Comparison of ENCODE assay signal across 8 mouse cellular contexts in the genomic region with DNA sequence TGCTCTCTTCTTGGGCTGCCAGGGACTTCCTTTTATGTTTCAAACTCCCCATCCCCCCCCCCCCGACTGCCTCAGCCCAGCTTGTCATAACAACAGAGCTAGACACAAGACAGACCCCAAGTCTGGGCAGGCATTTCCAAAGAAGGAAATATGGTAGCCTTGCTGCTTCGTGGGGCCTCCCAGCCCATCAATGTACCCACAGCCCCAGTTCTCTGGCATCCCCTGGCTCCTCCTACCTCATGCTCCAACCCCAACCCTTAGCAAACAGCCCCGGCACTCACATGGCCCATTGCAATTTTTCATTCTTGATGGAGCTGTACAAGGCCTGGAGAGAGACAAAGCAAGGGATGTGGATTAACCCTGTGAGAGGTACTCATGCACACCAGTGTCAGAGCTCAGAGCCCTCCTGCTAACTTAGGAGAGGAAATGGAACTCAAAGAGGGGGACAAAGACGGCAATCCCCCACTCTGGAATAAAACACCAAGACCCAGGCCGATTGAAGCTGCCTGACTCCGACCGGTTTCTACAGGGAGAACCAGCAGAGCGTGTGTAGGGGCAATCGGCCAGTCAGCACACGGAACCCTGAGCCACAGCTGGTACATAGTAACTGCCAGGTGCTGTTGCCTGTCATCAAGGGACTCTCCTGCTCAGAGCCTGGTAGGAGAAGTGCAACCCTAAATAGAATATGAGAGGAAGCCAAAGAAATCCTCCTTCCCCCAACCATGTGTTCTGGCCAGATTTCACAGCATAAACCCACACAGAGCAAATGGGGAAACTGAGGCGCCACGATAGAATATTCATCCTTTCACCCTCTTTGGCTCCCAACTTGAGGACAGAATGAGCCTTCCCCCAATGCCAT. TPM values are rescaled to one million over a fixed set of nuclear protein-coding genes. Genes with fewer than 3 reads are reported as not detected.
DNase-seq lines count a peak whose midpoint lies in the region; ATAC-seq lines count a peak whose summit lies in the region.

No protein-coding gene starts in this region.

- 44% methylated on average over 12 of the region's 12 CpGs for WGBS in lung, embryonic 15.5 days
- 40% methylated on average over 12 of the region's 12 CpGs for WGBS in intestine, embryonic 16.5 days
- WGBS in midbrain, embryonic 14.5 days = 48% methylated on average over 12 of the region's 12 CpGs

- H3K9me3 ChIP-seq in lung, embryonic 15.5 days = no peaks in the 10 kb centered on the region
- no peaks in the 10 kb centered on the region for H3K9me3 ChIP-seq in intestine, embryonic 16.5 days (ENCODE audit: control insufficient read depth, low read length)
- H3K9me3 ChIP-seq in midbrain, embryonic 14.5 days (ENCODE audit: control insufficient read depth, low read length) = no peaks in the 10 kb centered on the region

- H3K4me3 ChIP-seq in lung, embryonic 15.5 days = no peak overlapping the region
- H3K4me3 ChIP-seq in intestine, embryonic 16.5 days (ENCODE audit: low read length) = peak overlapping the region; percentile 58
- H3K4me3 ChIP-seq in midbrain, embryonic 14.5 days (replicated peaks; ENCODE audit: low read depth, low read length) = peak overlapping the region; percentile 54; the same call in 1 of the 2 replicates

- H3K9ac ChIP-seq in lung, embryonic 15.5 days = no peak overlapping the region
- H3K9ac ChIP-seq in intestine, embryonic 16.5 days (ENCODE audit: low read depth, low read length) = peak overlapping the region; percentile 73
- peak overlapping the region; percentile 23; the same call in 1 of the 2 replicates for H3K9ac ChIP-seq in midbrain, embryonic 14.5 days (replicated peaks; ENCODE audit: low read length)

- no peak overlapping the region for H3K27ac ChIP-seq in lung, embryonic 15.5 days
- peak overlapping the region; percentile 77 for H3K27ac ChIP-seq in intestine, embryonic 16.5 days (ENCODE audit: low read length)
- no peak overlapping the region for H3K27ac ChIP-seq in midbrain, embryonic 14.5 days (replicated peaks; ENCODE audit: low read depth, low read length)

- peak; percentile 4 for DNase-seq in CD4-positive, CD25-positive, alpha-beta regulatory T cell, adult 2 months (ENCODE audit: low read depth, low spot score)
- no peak for DNase-seq in lung, postnatal 10 days
- DNase-seq in midbrain, embryonic 14.5 days = no peak
- no peak for DNase-seq in thymus, postnatal 0 days (ENCODE audit: low spot score)
- no peak for DNase-seq in urinary bladder, postnatal 25 days (ENCODE audit: low spot score)

- peaks cover 78% of the 10 kb centered on the region for H3K27me3 ChIP-seq in lung, embryonic 15.5 days
- H3K27me3 ChIP-seq in intestine, embryonic 16.5 days (replicated peaks; ENCODE audit: control insufficient read depth, insufficient read depth, low read length) = peaks cover 39% of the 10 kb centered on the region
- H3K27me3 ChIP-seq in midbrain, embryonic 14.5 days (ENCODE audit: control insufficient read depth, insufficient read depth, low read length) = peaks cover 53% of the 10 kb centered on the region

- no peak for ATAC-seq in CD4-positive, CD25-positive, alpha-beta regulatory T cell, adult 4 months
- ATAC-seq in lung, embryonic 15.5 days (ENCODE audit: borderline replicate concordance, extremely low read depth, low FRiP score, low TSS enrichment) = no peak
- ATAC-seq in intestine, embryonic 16.5 days = peak; percentile 61
- no peak for ATAC-seq in midbrain, embryonic 14.5 days (ENCODE audit: low FRiP score, low TSS enrichment)

- H3K4me2 ChIP-seq in lung, embryonic 15.5 days = 0 out of 2 replicates have a peak overlapping the region, but pooled peaks have one; percentile 64
- peak overlapping the region; percentile 63 for H3K4me2 ChIP-seq in intestine, embryonic 16.5 days (ENCODE audit: low read depth, low read length)
- peak overlapping the region; percentile 73 for H3K4me2 ChIP-seq in midbrain, embryonic 14.5 days (ENCODE audit: low read length)

- H3K36me3 ChIP-seq in lung, embryonic 15.5 days = peaks cover 10% of the 10 kb centered on the region; the same call in 1 of the 2 replicates
- H3K36me3 ChIP-seq in intestine, embryonic 16.5 days (ENCODE audit: control insufficient read depth, insufficient read depth, low read length) = 0 out of 2 replicates have a peak, but pooled peaks cover 5% of the 10 kb centered on the region
- peaks cover 38% of the 10 kb centered on the region for H3K36me3 ChIP-seq in midbrain, embryonic 14.5 days (ENCODE audit: control insufficient read depth, insufficient read depth, low read length)

- peaks cover 22% of the 10 kb centered on the region for H3K4me1 ChIP-seq in lung, embryonic 15.5 days
- peaks cover 29% of the 10 kb centered on the region for H3K4me1 ChIP-seq in intestine, embryonic 16.5 days (ENCODE audit: control insufficient read depth, insufficient read depth, low read length)
- H3K4me1 ChIP-seq in midbrain, embryonic 14.5 days (ENCODE audit: control insufficient read depth, insufficient read depth, low read length) = peaks cover 31% of the 10 kb centered on the region

RNA-seq across cellular contexts. Expression of gene Psd, which starts 11.0 kb away (rescaled TPM):
- 1 to 10 TPM; 3.8 to 6.5 TPM for polyA plus RNA-seq in CD4-positive, CD25-positive, alpha-beta regulatory T cell, adult 4 months (2017; shearing (Covaris generic))
- 7.0 and 8.3 TPM in 2 replicates for polyA plus RNA-seq in lung, embryonic 15.5 days (2015; fragmentation: Nextera tagmentation; extraction: Ambion mirVana)
- polyA plus RNA-seq in intestine, embryonic 16.5 days (2015; fragmentation: Nextera tagmentation; extraction: Ambion mirVana) = 13.2 and 13.6 TPM in 2 replicates
- 112 and 144 TPM in 2 replicates for polyA plus RNA-seq in midbrain, embryonic 14.5 days (2014; fragmentation: Nextera tagmentation; extraction: Ambion mirVana)
- polyA plus RNA-seq in thymus, postnatal 0 days (2015; fragmentation: Nextera tagmentation; extraction: Ambion mirVana) = 4.6 and 5.3 TPM in 2 replicates

RNA-seq across cellular contexts. Expression of gene Nfkb2, which starts 11.9 kb away (rescaled TPM):
- 10 to 100 TPM; 17.3 to 18.8 TPM for polyA plus RNA-seq in CD4-positive, CD25-positive, alpha-beta regulatory T cell, adult 4 months (2017; shearing (Covaris generic))
- polyA plus RNA-seq in lung, embryonic 15.5 days (2015; fragmentation: Nextera tagmentation; extraction: Ambion mirVana) = 9.1 and 10.5 TPM in 2 replicates
- polyA plus RNA-seq in intestine, embryonic 16.5 days (2015; fragmentation: Nextera tagmentation; extraction: Ambion mirVana) = 9.1 and 9.8 TPM in 2 replicates
- polyA plus RNA-seq in midbrain, embryonic 14.5 days (2014; fragmentation: Nextera tagmentation; extraction: Ambion mirVana) = 1.6 and 2.1 TPM in 2 replicates
- polyA plus RNA-seq in thymus, postnatal 0 days (2015; fragmentation: Nextera tagmentation; extraction: Ambion mirVana) = 29.1 and 31.3 TPM in 2 replicates

RNA-seq across cellular contexts. Expression of gene Fbxl15, which starts 12.0 kb away (rescaled TPM):
- polyA plus RNA-seq in CD4-positive, CD25-positive, alpha-beta regulatory T cell, adult 4 months (2017; shearing (Covaris generic)) = 1 to 10 TPM; 5.1 TPM
- 13.3 and 14.2 TPM in 2 replicates for polyA plus RNA-seq in lung, embryonic 15.5 days (2015; fragmentation: Nextera tagmentation; extraction: Ambion mirVana)
- polyA plus RNA-seq in intestine, embryonic 16.5 days (2015; fragmentation: Nextera tagmentation; extraction: Ambion mirVana) = 17.3 and 18.9 TPM in 2 replicates
- 45.8 and 53.5 TPM in 2 replicates for polyA plus RNA-seq in midbrain, embryonic 14.5 days (2014; fragmentation: Nextera tagmentation; extraction: Ambion mirVana)
- 8.3 and 9.1 TPM in 2 replicates for polyA plus RNA-seq in thymus, postnatal 0 days (2015; fragmentation: Nextera tagmentation; extraction: Ambion mirVana)

RNA-seq across cellular contexts. Expression of gene Cuedc2, which starts 22.5 kb away (rescaled TPM):
- 10 to 100 TPM; 56.3 to 62.6 TPM for polyA plus RNA-seq in CD4-positive, CD25-positive, alpha-beta regulatory T cell, adult 4 months (2017; shearing (Covaris generic))
- 146 and 154 TPM in 2 replicates for polyA plus RNA-seq in lung, embryonic 15.5 days (2015; fragmentation: Nextera tagmentation; extraction: Ambion mirVana)
- polyA plus RNA-seq in intestine, embryonic 16.5 days (2015; fragmentation: Nextera tagmentation; extraction: Ambion mirVana) = 127 and 132 TPM in 2 replicates
- 300 and 307 TPM in 2 replicates for polyA plus RNA-seq in midbrain, embryonic 14.5 days (2014; fragmentation: Nextera tagmentation; extraction: Ambion mirVana)
- polyA plus RNA-seq in thymus, postnatal 0 days (2015; fragmentation: Nextera tagmentation; extraction: Ambion mirVana) = 152 and 155 TPM in 2 replicates

RNA-seq across cellular contexts. Expression of gene Mfsd13a, which starts 24.9 kb away (rescaled TPM):
- polyA plus RNA-seq in CD4-positive, CD25-positive, alpha-beta regulatory T cell, adult 4 months (2017; shearing (Covaris generic)) = 10 to 100 TPM in 1 of 2 experiments, 1 to 10 TPM in 1; 3.8 to 10.5 TPM
- polyA plus RNA-seq in lung, embryonic 15.5 days (2015; fragmentation: Nextera tagmentation; extraction: Ambion mirVana) = 10.1 and 10.5 TPM in 2 replicates
- polyA plus RNA-seq in intestine, embryonic 16.5 days (2015; fragmentation: Nextera tagmentation; extraction: Ambion mirVana) = 16.2 and 16.3 TPM in 2 replicates
- polyA plus RNA-seq in midbrain, embryonic 14.5 days (2014; fragmentation: Nextera tagmentation; extraction: Ambion mirVana) = 7.2 and 7.7 TPM in 2 replicates
- polyA plus RNA-seq in thymus, postnatal 0 days (2015; fragmentation: Nextera tagmentation; extraction: Ambion mirVana) = 7.5 and 8.1 TPM in 2 replicates
